Mouse (Mus musculus) hindbrain, embryonic 13.5 days (tissue): ENCODE results near the gene Cysrt1. TPM values are rescaled to one million over a fixed set of nuclear protein-coding genes. Genes with fewer than 3 reads are reported as not detected.

Experiments used
- ATAC-seq: fragments of 200-750 bp; cut with Nextera tagmentation; 2 replicates; pipeline ENCODE4 v1.8.0; 2017; ENCODE audit warnings: moderate TSS enrichment; ENCODE audit not compliant: low FRiP score
- H3K27ac ChIP-seq: fragments of 300-500 bp; sonication (generic); 2 replicates; pipeline ENCODE4 v1.5.1; 2015; ENCODE audit warnings: inconsistent platforms, mild to moderate bottlenecking, moderate library complexity
- H3K27me3 ChIP-seq: fragments of 300-500 bp; sonication (generic); 2 replicates; pipeline ENCODE4 v1.6.1; 2015; ENCODE audit warnings: mild to moderate bottlenecking, inconsistent platforms
- H3K36me3 ChIP-seq: fragments of 300-500 bp; sonication (generic); 2 replicates; pipeline ENCODE4 v1.6.1; 2015; ENCODE audit warnings: mild to moderate bottlenecking, inconsistent platforms
- H3K4me1 ChIP-seq: fragments of 300-500 bp; sonication (generic); replicated peaks from 2 replicates; pipeline ENCODE4 v1.6.1; 2015; ENCODE audit warnings: inconsistent platforms
- H3K4me2 ChIP-seq: fragments of 300-500 bp; sonication (generic); 2 replicates; pipeline ENCODE4 v1.6.1; 2015; ENCODE audit warnings: inconsistent platforms, mild to moderate bottlenecking, moderate library complexity
- H3K4me3 ChIP-seq: fragments of 300-500 bp; sonication (generic); 2 replicates; pipeline ENCODE4 v1.5.1; 2015; ENCODE audit warnings: mild to moderate bottlenecking, inconsistent platforms
- H3K9ac ChIP-seq: fragments of 300-500 bp; sonication (generic); 2 replicates; pipeline ENCODE4 v1.6.1; 2015; ENCODE audit warnings: mild to moderate bottlenecking, inconsistent platforms
- H3K9me3 ChIP-seq: fragments of 300-500 bp; sonication (generic); 2 replicates; pipeline ENCODE4 v1.6.1; 2016; ENCODE audit warnings: inconsistent platforms
- WGBS: fragments of 180-500 bp; shearing (Covaris S2); methylation state at CpG from one replicate; pipeline ENCODE4 v1.1.7; 2015; 5-methylcytosine and 5-hydroxymethylcytosine counted together
- polyA plus RNA-seq: library from polyadenylated mRNA; unstranded; fragments of >200 nt; fragmentation: Nextera tagmentation; extraction: Ambion mirVana; gene quantifications from 2 replicates; pipeline ENCODE4 v1.2.1, GENCODE M21; 2015

Cysrt1 gene
- polyA plus RNA-seq, 1 experiment from 2014 or later = 0.26 TPM

DNA sequence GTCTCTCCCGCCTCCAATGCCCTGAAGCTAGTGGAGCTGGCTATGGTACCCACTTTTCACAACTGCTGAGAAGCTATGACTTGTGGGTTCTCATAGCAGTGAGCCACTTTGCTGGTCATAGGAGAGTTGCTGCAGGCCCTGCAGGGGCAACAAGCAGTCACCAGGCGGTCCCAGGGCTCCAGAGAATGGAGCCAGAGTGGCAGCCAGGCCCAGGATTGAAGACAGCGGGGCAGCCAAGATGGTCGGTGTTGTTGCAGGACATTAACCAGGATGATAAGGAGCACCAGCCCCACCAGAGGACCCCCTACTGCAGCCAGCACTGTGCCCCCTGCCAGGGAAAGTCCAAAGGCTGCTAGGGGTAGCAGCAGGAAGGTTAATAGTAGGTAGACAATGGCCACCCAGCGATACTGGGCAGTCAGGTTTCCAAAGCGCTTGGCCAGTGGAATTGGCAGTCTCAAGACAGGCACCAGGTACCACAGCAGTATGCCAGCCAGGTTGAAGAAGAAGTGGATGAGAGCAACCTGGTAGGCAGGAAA lies 13.2 kb downstream of the Cysrt1 start:
- peak overlapping the region; percentile 42 for H3K4me2 ChIP-seq
- peaks cover 16% of the 10 kb centered on the region for H3K4me1 ChIP-seq
- WGBS = 68% methylated on average over 6 of the region's 6 CpGs
- no peaks in the 10 kb centered on the region for H3K9me3 ChIP-seq
- H3K9ac ChIP-seq = no peak overlapping the region
- H3K27ac ChIP-seq = 0 out of 2 replicates have a peak overlapping the region, but pooled peaks have one; percentile 72
- H3K27me3 ChIP-seq = peaks cover 19% of the 10 kb centered on the region; the same call in 1 of the 2 replicates
- no peak overlapping the region; the same call in 1 of the 2 replicates for H3K4me3 ChIP-seq
- no peaks in the 10 kb centered on the region for H3K36me3 ChIP-seq
- no peak for ATAC-seq

- Histone ChIP-seq H3K4me2 (peak overlapping the region; percentile 42), H3K27ac (peak overlapping the region; percentile 72), H3K36me3 (no peaks in the 10 kb centered on the region), H3K4me1 (peaks cover 20% of the 10 kb centered on the region), H3K4me3 (peak overlapping the region; percentile 23), H3K9me3 (no peaks in the 10 kb centered on the region), H3K9ac (peak overlapping the region; percentile 53; the same call in 1 of the 2 replicates), H3K27me3 (peaks cover 17% of the 10 kb centered on the region; the same call in 1 of the 2 replicates)
- under 1% methylated on average over 7 of the region's 7 CpGs for WGBS
- no peak for ATAC-seq
These were observed 13.8 kb downstream of the Cysrt1 start for GRCm38 (mm10) chr2:25228431-25228889.

DNA sequence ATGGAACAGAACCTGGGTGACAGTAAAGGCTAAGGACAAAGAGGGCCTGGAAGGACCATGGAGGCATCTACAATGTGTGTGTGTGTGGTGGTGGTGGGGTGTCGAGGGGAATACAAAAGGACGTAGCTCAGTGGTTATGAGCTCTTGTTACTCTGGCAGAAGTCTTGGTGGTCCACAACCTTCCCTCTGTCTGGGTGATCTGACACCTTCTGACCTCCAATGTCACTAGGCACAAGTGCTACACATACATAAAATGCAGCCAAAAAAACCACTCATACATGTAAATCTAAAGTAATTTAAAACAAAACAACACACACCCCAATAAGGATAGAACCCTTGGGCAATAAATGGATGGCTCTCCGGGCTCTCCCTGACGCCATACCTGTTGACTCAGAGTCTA lies 14.8 kb downstream of the Cysrt1 start:
- Histone ChIP-seq H3K4me1 (peaks cover 25% of the 10 kb centered on the region), H3K4me2 (no peak overlapping the region), H3K4me3 (no peak overlapping the region), H3K36me3 (no peaks in the 10 kb centered on the region), H3K27ac (no peak overlapping the region), H3K9me3 (no peaks in the 10 kb centered on the region), H3K27me3 (peaks cover 17% of the 10 kb centered on the region; the same call in 1 of the 2 replicates), H3K9ac (no peak overlapping the region)
- no peak for ATAC-seq
- 88% methylated on average over 4 of the region's 4 CpGs for WGBS

DNA sequence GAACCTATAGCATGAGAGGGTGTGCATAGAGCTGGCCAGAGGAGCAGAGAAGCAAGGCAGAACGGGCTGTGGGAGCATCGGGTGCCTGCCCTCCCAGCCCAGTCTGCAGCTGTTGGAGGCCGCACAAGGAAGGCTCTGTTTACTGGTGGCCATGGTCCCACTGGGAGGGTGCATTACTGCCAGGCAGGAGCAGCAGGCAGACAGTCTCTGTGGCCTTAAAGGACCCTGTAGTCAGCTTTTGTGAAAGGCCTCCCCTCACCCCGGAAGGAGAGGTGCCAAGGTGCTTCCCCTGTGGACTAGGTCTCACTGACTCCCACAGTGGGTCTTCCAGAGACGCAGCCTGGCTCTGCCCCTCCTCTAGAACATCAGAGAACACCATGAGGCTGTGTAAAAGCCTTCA lies 15.4 kb downstream of the Cysrt1 start:
- Histone ChIP-seq H3K27me3 (peaks cover 17% of the 10 kb centered on the region; the same call in 1 of the 2 replicates), H3K4me2 (no peak overlapping the region), H3K4me1 (peaks cover 25% of the 10 kb centered on the region), H3K27ac (no peak overlapping the region), H3K9me3 (no peaks in the 10 kb centered on the region), H3K9ac (no peak overlapping the region), H3K4me3 (no peak overlapping the region), H3K36me3 (peaks cover 2% of the 10 kb centered on the region)
- WGBS = 81% methylated on average over 5 of the region's 5 CpGs
- no peak for ATAC-seq

DNA sequence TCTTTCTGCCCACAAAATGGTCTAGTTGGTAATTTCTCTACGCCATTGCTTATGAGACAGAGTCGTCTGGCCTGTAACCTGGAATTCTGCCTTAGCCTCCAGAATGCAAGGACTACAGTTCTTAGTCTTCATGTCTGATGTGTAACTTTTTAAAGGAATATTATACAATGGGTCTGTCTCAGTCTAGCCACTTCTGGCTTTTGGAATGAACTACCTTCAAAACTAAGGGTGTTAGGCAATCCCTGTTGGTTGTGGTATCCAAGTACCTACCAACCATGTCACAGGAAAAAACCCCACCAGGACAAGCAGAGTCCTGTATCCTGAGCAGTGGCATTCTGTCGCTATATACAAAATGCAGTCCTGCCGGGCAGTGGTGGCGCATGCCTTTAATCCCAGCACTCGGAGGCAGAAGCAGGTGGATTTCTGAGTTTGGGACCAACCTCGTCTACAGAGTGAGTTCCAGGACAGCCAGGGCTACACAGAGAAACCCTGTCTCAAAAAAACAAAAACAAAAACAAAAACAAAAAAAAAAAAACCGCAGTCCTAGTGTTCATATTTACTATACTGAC lies 16.4 kb downstream of the Cysrt1 start:
- 0 out of 2 replicates have a peak, but pooled peaks cover 10% of the 10 kb centered on the region for H3K27me3 ChIP-seq
- H3K9ac ChIP-seq = peak overlapping the region; percentile 73
- peaks cover 25% of the 10 kb centered on the region for H3K4me1 ChIP-seq
- peak overlapping the region; percentile 56 for H3K4me2 ChIP-seq
- H3K36me3 ChIP-seq = peaks cover 9% of the 10 kb centered on the region
- WGBS = 80% methylated on average over 8 of the region's 8 CpGs
- 0 out of 2 replicates have a peak overlapping the region, but pooled peaks have one; percentile 49 for H3K4me3 ChIP-seq
- H3K27ac ChIP-seq = peak overlapping the region; percentile 97
- no peak for ATAC-seq
- H3K9me3 ChIP-seq = no peaks in the 10 kb centered on the region

GRCm38 (mm10) chr2:25224766-25225752 lies 17.2 kb downstream of the Cysrt1 start:
- Histone ChIP-seq H3K4me2 (peak overlapping the region; percentile 56), H3K9ac (peak overlapping the region; percentile 73), H3K36me3 (peaks cover 9% of the 10 kb centered on the region), H3K27me3 (0 out of 2 replicates have a peak, but pooled peaks cover 1% of the 10 kb centered on the region), H3K4me1 (peaks cover 25% of the 10 kb centered on the region), H3K27ac (peak overlapping the region; percentile 97), H3K4me3 (peak overlapping the region; percentile 49), H3K9me3 (no peaks in the 10 kb centered on the region)
- peak; percentile 98 for ATAC-seq
- 2% methylated on average over 41 of the region's 41 CpGs for WGBS

DNA sequence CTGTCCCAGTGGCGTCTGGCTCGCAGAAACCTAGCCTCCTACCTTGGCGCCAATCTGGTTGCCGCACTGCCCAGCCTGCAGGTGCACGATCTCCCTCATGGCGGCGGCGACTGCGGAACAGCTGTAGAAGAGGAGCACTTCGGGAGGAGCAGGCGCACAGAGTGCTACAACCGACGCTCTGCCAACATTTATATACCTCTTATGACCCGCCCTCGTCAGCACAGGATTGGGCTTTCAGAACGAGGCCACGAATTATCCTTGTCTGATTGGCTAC lies 17.8 kb downstream of the Cysrt1 start, which contains the start of gene Tubb4b:
TSS of gene Tubb4b (minus strand) at position 211 of the 274 bp plus-strand sequence.
- no peak for ATAC-seq
- peak within 1 kb of the TSS; percentile 97 for H3K27ac ChIP-seq
- H3K4me1 ChIP-seq = peaks cover 25% of the 10 kb centered on the region
- peak within 1 kb of the TSS; percentile 88 for H3K4me3 ChIP-seq
- H3K9ac ChIP-seq = peak within 1 kb of the TSS; percentile 90
- no peaks in the 10 kb centered on the region for H3K9me3 ChIP-seq
- H3K36me3 ChIP-seq = peaks cover 9% of the 10 kb centered on the region
- WGBS = under 1% methylated on average over 17 of the region's 17 CpGs
- H3K4me2 ChIP-seq = peak within 1 kb of the TSS; percentile 92
- H3K27me3 ChIP-seq = no peaks in the 10 kb centered on the region

DNA sequence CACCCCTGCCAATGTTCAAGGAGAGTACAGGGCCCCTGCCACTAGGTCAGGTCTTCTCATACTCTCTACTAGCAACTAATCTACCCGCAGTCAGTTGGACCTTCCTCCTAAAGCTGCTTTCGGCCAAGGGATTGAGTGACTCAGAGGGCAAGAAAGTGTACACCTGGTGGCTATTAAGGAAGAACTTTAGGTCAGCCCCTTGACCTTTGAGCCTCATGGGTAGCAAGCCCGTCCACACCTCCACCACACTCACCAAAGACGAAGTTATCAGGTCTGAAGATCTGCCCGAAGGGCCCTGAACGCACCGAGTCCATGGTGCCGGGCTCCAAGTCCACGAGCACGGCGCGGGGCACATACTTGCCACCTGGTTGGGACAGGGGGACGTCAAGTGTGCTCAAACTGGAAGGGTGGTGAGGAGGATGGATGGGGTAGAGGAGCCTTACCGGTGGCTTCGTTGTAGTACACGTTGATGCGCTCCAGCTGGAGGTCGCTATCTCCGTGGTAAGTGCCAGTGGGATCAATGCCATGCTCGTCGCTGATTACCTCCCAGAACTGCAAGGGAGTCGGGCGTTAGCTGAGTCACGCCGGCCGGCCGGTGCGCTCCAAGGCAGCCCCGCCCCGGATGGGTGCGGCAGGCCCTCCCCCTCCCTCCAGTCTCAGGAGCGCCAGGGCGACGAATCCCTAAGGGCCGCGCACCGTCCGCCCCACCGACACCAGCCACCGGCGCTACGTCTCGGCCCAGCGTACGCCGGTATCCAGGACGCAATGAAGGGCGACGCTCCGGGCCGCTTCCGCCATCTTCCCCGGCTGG lies 18.4 kb downstream of the Cysrt1 start:
- Histone ChIP-seq H3K4me2 (peak overlapping the region; percentile 92), H3K4me1 (peaks cover 22% of the 10 kb centered on the region), H3K36me3 (peaks cover 9% of the 10 kb centered on the region), H3K4me3 (peak overlapping the region; percentile 88), H3K9me3 (no peaks in the 10 kb centered on the region), H3K9ac (peak overlapping the region; percentile 90), H3K27me3 (no peaks in the 10 kb centered on the region), H3K27ac (peak overlapping the region; percentile 94)
- ATAC-seq = no peak; the same call in 1 of the 2 replicates
- WGBS = 3% methylated on average over 40 of the region's 53 CpGs

DNA sequence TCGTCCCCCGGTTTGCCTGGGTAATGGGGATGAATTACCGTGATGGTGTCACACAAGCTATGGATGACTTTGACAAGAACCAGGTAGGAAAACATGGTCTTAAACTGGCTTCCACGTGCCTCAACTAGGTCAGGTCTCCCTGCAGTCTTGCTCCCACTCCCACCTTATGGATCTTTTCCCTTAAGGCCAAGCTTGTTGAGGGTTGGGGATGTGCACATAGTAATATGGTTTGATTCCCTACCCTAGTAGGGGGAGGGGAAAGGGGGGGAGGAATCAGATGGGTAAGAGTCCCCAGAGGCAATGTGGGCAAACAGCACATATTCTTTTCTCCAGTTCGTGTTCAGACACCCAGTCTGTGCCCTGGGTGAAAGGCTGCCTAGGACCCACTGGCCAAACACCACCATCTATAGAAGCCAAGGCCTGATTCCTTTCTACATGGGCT lies 20.9 kb downstream of the Cysrt1 start:
- 72% methylated on average over 5 of the region's 5 CpGs for WGBS
- no peaks in the 10 kb centered on the region for H3K9me3 ChIP-seq
- no peak overlapping the region for H3K27ac ChIP-seq
- H3K27me3 ChIP-seq = no peaks in the 10 kb centered on the region
- peaks cover 17% of the 10 kb centered on the region for H3K4me1 ChIP-seq
- ATAC-seq = no peak
- H3K4me2 ChIP-seq = no peak overlapping the region
- H3K4me3 ChIP-seq = no peak overlapping the region
- H3K36me3 ChIP-seq = peaks cover 9% of the 10 kb centered on the region
- H3K9ac ChIP-seq = no peak overlapping the region

- no peak for ATAC-seq
These were observed 23.8 kb downstream of the Cysrt1 start, which contains the start of gene Fam166a for GRCm38 (mm10) chr2:25218445-25218844. Fam166a (plus strand) TSS chr2:25218745.

GRCm38 (mm10) chr2:25217666-25218065 lies 24.6 kb downstream of the Cysrt1 start:
- H3K27ac ChIP-seq = no peak overlapping the region
- peaks cover 9% of the 10 kb centered on the region for H3K36me3 ChIP-seq
- 73% methylated on average over 2 of the region's 2 CpGs for WGBS
- H3K27me3 ChIP-seq = peaks cover 20% of the 10 kb centered on the region; the same call in 1 of the 2 replicates
- H3K9me3 ChIP-seq = no peaks in the 10 kb centered on the region
- no peaks in the 10 kb centered on the region for H3K4me1 ChIP-seq
- no peak overlapping the region for H3K9ac ChIP-seq
- no peak overlapping the region for H3K4me2 ChIP-seq
- no peak overlapping the region for H3K4me3 ChIP-seq
- ATAC-seq = no peak

More at GRCm38 (mm10) chr2:25218445-25218844, 23.8 kb downstream of the Cysrt1 start, which contains the start of gene Fam166a:
- Histone ChIP-seq H3K9ac (no peak within 1 kb of the TSS), H3K4me2 (no peak within 1 kb of the TSS), H3K9me3 (no peaks in the 10 kb centered on the region), H3K36me3 (peaks cover 9% of the 10 kb centered on the region), H3K27ac (no peak within 1 kb of the TSS), H3K4me1 (peaks cover 4% of the 10 kb centered on the region), H3K27me3 (peaks cover 14% of the 10 kb centered on the region; the same call in 1 of the 2 replicates), H3K4me3 (no peak within 1 kb of the TSS)
